Mouse (Mus musculus) forebrain, embryonic 16.5 days (tissue): ENCODE data around the gene Kl. TPM values are rescaled to one million over a fixed set of nuclear protein-coding genes. Genes with fewer than 3 reads are reported as not detected.

Experiments
- ATAC-seq: fragments of 200-750 bp; cut with Nextera tagmentation; 2 replicates; pipeline ENCODE4 v1.8.0; 2017; ENCODE audit warnings: mild to moderate bottlenecking, moderate library complexity
- H3K27ac ChIP-seq: fragments of 300-500 bp; sonication (generic); 2 replicates; pipeline ENCODE4 v1.5.1; 2014; ENCODE audit warnings: low read length, control low read depth
- H3K27me3 ChIP-seq: fragments of 300-500 bp; sonication (generic); replicated peaks from 2 replicates; pipeline ENCODE4 v1.6.1; 2014; ENCODE audit warnings: low read length; ENCODE audit not compliant: control insufficient read depth, insufficient read depth
- H3K36me3 ChIP-seq: fragments of 300-500 bp; sonication (generic); 2 replicates; pipeline ENCODE4 v1.6.1; 2014; ENCODE audit not compliant: control insufficient read depth, insufficient read depth
- H3K4me1 ChIP-seq: fragments of 300-500 bp; sonication (generic); replicated peaks from 2 replicates; pipeline ENCODE4 v1.6.1; 2014; ENCODE audit warnings: low read length; ENCODE audit not compliant: control insufficient read depth, insufficient read depth
- H3K4me2 ChIP-seq: fragments of 300-500 bp; sonication (generic); 2 replicates; pipeline ENCODE4 v1.6.1; 2014; ENCODE audit warnings: mild to moderate bottlenecking, low read length, control low read depth
- H3K4me3 ChIP-seq: fragments of 300-500 bp; sonication (generic); replicated peaks from 2 replicates; pipeline ENCODE4 v1.5.1; 2014; ENCODE audit warnings: mild to moderate bottlenecking, low read length, control low read depth
- H3K9ac ChIP-seq: fragments of 300-500 bp; sonication (generic); replicated peaks from 2 replicates; pipeline ENCODE4 v1.6.1; 2014; ENCODE audit warnings: low read depth, low read length, control low read depth
- H3K9me3 ChIP-seq: fragments of 300-500 bp; sonication (generic); 2 replicates; pipeline ENCODE4 v1.6.1; 2016; ENCODE audit warnings: low read length; ENCODE audit not compliant: control insufficient read depth
- WGBS: fragments of 180-500 bp; shearing (Covaris S2); extraction: QIAGEN DNeasy Blood & Tissue Kit; methylation state at CpG from one replicate; pipeline ENCODE4 v1.1.7; 2014; 5-methylcytosine and 5-hydroxymethylcytosine counted together
- polyA plus RNA-seq: library from polyadenylated mRNA; unstranded; fragments of >200 nt; fragmentation: Nextera tagmentation; extraction: Ambion mirVana; gene quantifications from 2 replicates; pipeline ENCODE4 v1.2.1, GENCODE M21; 2015

Kl gene
- polyA plus RNA-seq, 1 experiment from 2014 or later = 0.28 TPM

- Histone ChIP-seq H3K27me3 (peaks cover 19% of the 10 kb centered on the region), H3K4me2 (peak overlapping the region; percentile 71), H3K36me3 (no peaks in the 10 kb centered on the region), H3K9me3 (no peaks in the 10 kb centered on the region), H3K4me1 (peaks cover 9% of the 10 kb centered on the region), H3K27ac (no peak overlapping the region), H3K9ac (peak overlapping the region; percentile 54), H3K4me3 (peak overlapping the region; percentile 55)
- ATAC-seq = peak; percentile 87
- WGBS = 2% methylated on average over 88 of the region's 89 CpGs
These were observed 488 bp downstream of the Kl start for GRCm38 (mm10) chr5:150952669-150953521.

GRCm38 (mm10) chr5:150954791-150955190 lies 2.4 kb downstream of the Kl start:
- no peak overlapping the region for H3K9ac ChIP-seq
- whole genome bisulfite sequencing = 83% methylated on average over 9 of the region's 9 CpGs

GRCm38 (mm10) chr5:150959861-150960260 lies 7.5 kb downstream of the Kl start:
- ATAC-seq = no peak
- no peak overlapping the region for H3K4me3 ChIP-seq
- no peaks in the 10 kb centered on the region for H3K36me3 ChIP-seq
- H3K4me1 ChIP-seq = no peaks in the 10 kb centered on the region
- WGBS = 91% methylated on average over 1 of the region's 1 CpGs
- no peak overlapping the region for H3K9ac ChIP-seq
- H3K4me2 ChIP-seq = no peak overlapping the region
- no peaks in the 10 kb centered on the region for H3K27me3 ChIP-seq
- H3K9me3 ChIP-seq = no peaks in the 10 kb centered on the region
- H3K27ac ChIP-seq = no peak overlapping the region

More at GRCm38 (mm10) chr5:150954791-150955190, 2.4 kb downstream of the Kl start:
- H3K4me3 ChIP-seq = no peak overlapping the region
- ATAC-seq = no peak
- peaks cover 9% of the 10 kb centered on the region for H3K4me1 ChIP-seq
- no peak overlapping the region for H3K27ac ChIP-seq
- H3K36me3 ChIP-seq = no peaks in the 10 kb centered on the region
- no peaks in the 10 kb centered on the region for H3K9me3 ChIP-seq
- H3K27me3 ChIP-seq = peaks cover 19% of the 10 kb centered on the region
- H3K4me2 ChIP-seq = no peak overlapping the region

- Histone ChIP-seq H3K4me2 (no peak overlapping the region), H3K4me1 (no peaks in the 10 kb centered on the region), H3K27ac (no peak overlapping the region), H3K9me3 (no peaks in the 10 kb centered on the region), H3K4me3 (no peak overlapping the region), H3K9ac (no peak overlapping the region), H3K36me3 (no peaks in the 10 kb centered on the region), H3K27me3 (no peaks in the 10 kb centered on the region)
- ATAC-seq = no peak
- 57% methylated on average over 1 of the region's 1 CpGs for WGBS
These were observed 9.2 kb downstream of the Kl start for GRCm38 (mm10) chr5:150961615-150962014.

DNA sequence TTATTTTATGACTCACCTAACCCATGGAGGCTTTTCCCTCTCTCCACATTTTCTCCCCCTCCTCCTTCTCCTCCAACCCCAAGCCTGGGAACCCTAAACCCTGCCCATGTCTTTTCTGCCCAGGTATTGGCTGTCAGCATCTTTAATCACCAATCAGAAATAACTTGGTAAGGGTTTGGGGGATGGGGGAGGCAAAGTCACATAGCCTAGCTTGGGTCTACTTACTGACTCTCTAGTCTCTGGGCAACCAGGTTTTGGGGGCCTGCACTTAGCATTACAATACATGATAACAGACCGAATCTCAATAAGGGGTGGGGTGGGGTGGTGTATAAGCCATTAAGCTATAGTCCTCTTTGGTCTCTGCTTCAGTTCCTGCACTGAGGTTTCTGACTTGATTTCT lies 10.3 kb downstream of the Kl start:
- ATAC-seq = no peak
- 70% methylated on average over 1 of the region's 1 CpGs for WGBS
- no peak overlapping the region for H3K4me3 ChIP-seq
- no peak overlapping the region for H3K9ac ChIP-seq
- H3K36me3 ChIP-seq = no peaks in the 10 kb centered on the region
- no peaks in the 10 kb centered on the region for H3K4me1 ChIP-seq
- H3K27me3 ChIP-seq = no peaks in the 10 kb centered on the region
- no peaks in the 10 kb centered on the region for H3K9me3 ChIP-seq
- H3K27ac ChIP-seq = no peak overlapping the region
- H3K4me2 ChIP-seq = no peak overlapping the region

- Histone ChIP-seq H3K9me3 (no peaks in the 10 kb centered on the region), H3K36me3 (no peaks in the 10 kb centered on the region), H3K27me3 (no peaks in the 10 kb centered on the region), H3K27ac (no peak overlapping the region), H3K9ac (no peak overlapping the region), H3K4me2 (no peak overlapping the region), H3K4me1 (no peaks in the 10 kb centered on the region), H3K4me3 (no peak overlapping the region)
- no peak for ATAC-seq
- WGBS = 98% methylated on average over 2 of the region's 2 CpGs
These were observed 15.5 kb downstream of the Kl start for GRCm38 (mm10) chr5:150967925-150968324.

DNA sequence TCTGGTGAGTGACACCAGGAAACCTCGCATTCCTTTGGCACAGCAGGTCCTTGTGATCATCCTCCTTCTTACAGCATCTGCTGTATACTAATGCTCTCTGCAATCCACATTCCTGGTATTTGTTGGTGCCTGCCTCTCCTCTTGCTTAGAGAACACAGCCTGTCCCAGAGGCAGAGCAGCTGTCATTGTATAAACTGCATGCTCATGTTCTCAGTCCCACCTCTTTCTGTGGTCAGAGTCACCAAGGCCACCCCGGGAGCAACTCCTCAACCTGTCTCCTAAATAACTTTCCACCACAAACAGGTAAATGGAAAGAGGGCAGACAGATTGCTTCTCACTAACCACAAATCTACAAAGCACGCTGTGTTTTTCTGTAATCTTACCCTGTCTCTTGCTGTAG lies 18.1 kb downstream of the Kl start:
- Histone ChIP-seq H3K4me1 (no peaks in the 10 kb centered on the region), H3K27ac (no peak overlapping the region), H3K36me3 (no peaks in the 10 kb centered on the region), H3K4me2 (no peak overlapping the region), H3K4me3 (no peak overlapping the region), H3K9me3 (no peaks in the 10 kb centered on the region), H3K27me3 (no peaks in the 10 kb centered on the region), H3K9ac (no peak overlapping the region)
- WGBS = 70% methylated on average over 3 of the region's 3 CpGs
- no peak for ATAC-seq

DNA sequence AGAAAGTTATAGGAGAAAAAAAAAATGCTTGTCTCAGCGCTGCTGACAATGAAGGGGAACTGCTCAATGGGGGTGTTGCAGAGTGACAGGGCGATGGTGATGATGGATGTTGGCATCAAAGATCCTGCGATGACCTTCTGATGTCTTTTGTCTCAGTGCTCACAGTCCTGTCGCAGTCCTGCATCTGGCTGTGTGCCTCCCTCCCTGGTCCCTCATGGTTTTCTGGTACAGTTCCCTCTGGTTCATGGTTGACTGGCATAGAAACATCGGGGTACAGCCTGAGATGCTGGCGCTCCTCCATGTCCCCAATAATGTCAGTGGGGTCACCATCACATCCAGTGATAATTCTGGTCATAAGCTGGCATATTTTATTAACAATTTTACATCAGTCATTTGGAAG lies 18.7 kb downstream of the Kl start:
- Histone ChIP-seq H3K4me2 (no peak overlapping the region), H3K27ac (no peak overlapping the region), H3K36me3 (no peaks in the 10 kb centered on the region), H3K9me3 (no peaks in the 10 kb centered on the region), H3K9ac (no peak overlapping the region), H3K4me3 (no peak overlapping the region), H3K4me1 (no peaks in the 10 kb centered on the region), H3K27me3 (no peaks in the 10 kb centered on the region)
- ATAC-seq = no peak
- WGBS = 84% methylated on average over 6 of the region's 6 CpGs

GRCm38 (mm10) chr5:150974226-150974625 lies 21.8 kb downstream of the Kl start:
- no peaks in the 10 kb centered on the region for H3K36me3 ChIP-seq
- no peaks in the 10 kb centered on the region for H3K27me3 ChIP-seq
- no peak overlapping the region for H3K9ac ChIP-seq
- no peak overlapping the region for H3K4me3 ChIP-seq
- ATAC-seq = no peak
- H3K4me2 ChIP-seq = no peak overlapping the region
- WGBS = 56% methylated on average over 3 of the region's 3 CpGs
- no peaks in the 10 kb centered on the region for H3K9me3 ChIP-seq
- H3K4me1 ChIP-seq = no peaks in the 10 kb centered on the region
- H3K27ac ChIP-seq = no peak overlapping the region
